In genomic region chrX:140303731-140304130, GRCm38 (mm10) we compare ENCODE assay signal across 13 mouse cellular contexts. TPM values are rescaled to one million over a fixed set of nuclear protein-coding genes. Genes with fewer than 3 reads are reported as not detected.
"Had no signal": no experiment of that assay in that cellular context is flagged by ENCODE, and none has a peak within 500 bp of the region (broad histone marks: within the 10 kb centered on the region; RNA-seq: fewer than 3 reads in every experiment).

No protein-coding gene starts in this region.

- H3K27ac ChIP-seq: layer of hippocampus, adult 2 months; liver, embryonic 14.5 days; midbrain, embryonic 13.5 days; neural tube, embryonic 15.5 days; stomach, postnatal 0 days had no signal

- H3K9me3 ChIP-seq: midbrain, embryonic 13.5 days; neural tube, embryonic 15.5 days had no signal

- H3K36me3 ChIP-seq: midbrain, embryonic 13.5 days; neural tube, embryonic 15.5 days had no signal

- ATAC-seq: midbrain, embryonic 13.5 days had no signal

- H3K4me2 ChIP-seq: midbrain, embryonic 13.5 days; neural tube, embryonic 15.5 days had no signal

- H3K4me1 ChIP-seq: midbrain, embryonic 13.5 days; neural tube, embryonic 15.5 days had no signal

- H3K9ac ChIP-seq: liver, embryonic 14.5 days; midbrain, embryonic 13.5 days; neural tube, embryonic 15.5 days had no signal

- DNase-seq: kidney, adult 18-20 months; kidney, postnatal 10 days; kidney, postnatal 4 days; left cerebral cortex, postnatal 4 days; lung, adult 18-20 months had no signal

- H3K4me3 ChIP-seq: layer of hippocampus, adult 2 months; midbrain, embryonic 13.5 days; myocyte; neural tube, embryonic 15.5 days had no signal

RNA-seq across cellular contexts. Expression of gene Frmpd3, which starts 38.3 kb away (rescaled TPM):
- total RNA-seq: liver, adult 2 months; megakaryocyte-erythroid progenitor cell, adult 5-6 weeks had no signal
- polyA plus RNA-seq: liver, adult 2 months; liver, embryonic 14.5 days; myocyte had no signal
